Mouse (Mus musculus): ENCODE data around the gene Gm21788. TPM values are rescaled to one million over a fixed set of nuclear protein-coding genes. Genes with fewer than 3 reads are reported as not detected.
"Not testable (repeated sequence)": the region's sequence is repeated elsewhere in the genome, so short reads cannot be mapped to it uniquely, and the experiment has no call there.

Gm21788 gene
- not detected in 2 replicates for polyA plus RNA-seq (2016; fragmentation: Nextera tagmentation; extraction: Ambion mirVana)

- H3K9me3 ChIP-seq (replicated peaks); H3K27ac ChIP-seq (replicated peaks); H3K36me3 ChIP-seq; H3K4me1 ChIP-seq; H3K27me3 ChIP-seq (ENCODE audit: low read depth, poor library complexity, severe bottlenecking); H3K4me3 ChIP-seq; DNase-seq (ENCODE audit: low spot score): not testable (repeated sequence)
- WGBS = no CpG with 5 or more reads among the region's 3 CpGs
Observed at GRCm38 (mm10) chrY:7404710-7405109, at the start of gene Gm21788. TSS of gene Gm21788 (plus strand) at chrY:7405010.

Other genes starting within 250 kb of the Gm21788 start
- gene Gm21244, start 235.7 kb upstream of the Gm21788 start, polyA plus RNA-seq (2016; fragmentation: Nextera tagmentation; extraction: Ambion mirVana) = not detected in 2 replicates
- not detected in 2 replicates for gene Gm28998, start 151.2 kb upstream of the Gm21788 start, polyA plus RNA-seq (2016; fragmentation: Nextera tagmentation; extraction: Ambion mirVana)
- gene Gm20826, start 233.5 kb downstream of the Gm21788 start, polyA plus RNA-seq (2016; fragmentation: Nextera tagmentation; extraction: Ambion mirVana) = 0.04 TPM in 1 of 2 replicates, not detected in the other

Data from midbrain, embryonic 10.5 days (tissue).